Mouse (Mus musculus) induced T-regulatory cell, adult 2 months (primary cell): ENCODE measurements around the gene Tbccd1.
"Not testable (repeated sequence)": the region's sequence is repeated elsewhere in the genome, so short reads cannot be mapped to it uniquely, and the experiment has no call there.

ENCODE experiments used
- DNase-seq: peaks from one replicate; pipeline ENCODE4 v3.0.0-alpha.2; 2012; ENCODE audit warnings: low read depth

Gene Tbccd1

DNA sequence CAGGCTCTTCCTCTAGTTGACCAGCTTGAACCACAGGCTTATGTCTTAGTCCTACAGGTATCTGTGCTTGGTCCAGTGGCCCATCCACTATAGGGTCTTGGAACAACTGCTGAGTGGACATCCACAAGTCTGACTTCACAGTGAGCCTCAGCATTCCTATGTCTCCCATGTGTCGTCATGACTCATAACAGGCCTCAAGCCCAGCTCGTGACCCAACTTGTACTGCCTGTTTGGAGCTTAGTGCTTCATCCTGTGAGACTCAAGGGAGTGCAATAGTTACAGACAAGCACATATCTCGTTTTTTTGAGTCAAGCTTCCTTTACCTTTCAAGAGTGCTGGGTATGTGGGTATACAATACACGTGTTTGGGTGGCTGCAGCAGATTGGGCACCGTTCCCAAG is 74.8 kb downstream of the Tbccd1 start:
- no peak for DNase-seq

- DNase-seq: no peak
Observed at GRCm38 (mm10) chr16:22779228-22779835, 78.1 kb downstream of the Tbccd1 start.

- DNase-seq: not testable (repeated sequence)
Observed at GRCm38 (mm10) chr16:22778296-22778695, 79.2 kb downstream of the Tbccd1 start.

GRCm38 (mm10) chr16:22775471-22775985 is 81.9 kb downstream of the Tbccd1 start:
- DNase-seq: no peak

DNA sequence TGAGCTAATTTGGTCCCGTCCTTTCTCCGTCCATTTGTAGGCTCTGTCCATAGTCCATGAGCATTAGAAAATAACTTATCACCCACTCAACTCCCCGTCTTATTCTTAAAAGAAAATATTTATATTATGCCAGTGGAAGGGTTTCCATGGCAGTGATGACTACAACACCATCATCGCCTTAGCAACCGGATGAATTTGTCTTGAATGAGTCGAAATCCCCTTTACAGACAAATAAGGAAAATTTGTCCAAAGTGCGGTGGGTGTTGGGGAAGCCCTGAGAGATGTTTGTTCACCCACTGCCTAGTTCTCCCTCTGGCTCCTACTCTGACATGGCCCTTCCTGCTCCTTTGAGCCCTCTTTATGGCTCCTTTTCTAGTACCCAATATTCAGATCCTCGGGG is 88.8 kb downstream of the Tbccd1 start:
- DNase-seq: no peak

DNA sequence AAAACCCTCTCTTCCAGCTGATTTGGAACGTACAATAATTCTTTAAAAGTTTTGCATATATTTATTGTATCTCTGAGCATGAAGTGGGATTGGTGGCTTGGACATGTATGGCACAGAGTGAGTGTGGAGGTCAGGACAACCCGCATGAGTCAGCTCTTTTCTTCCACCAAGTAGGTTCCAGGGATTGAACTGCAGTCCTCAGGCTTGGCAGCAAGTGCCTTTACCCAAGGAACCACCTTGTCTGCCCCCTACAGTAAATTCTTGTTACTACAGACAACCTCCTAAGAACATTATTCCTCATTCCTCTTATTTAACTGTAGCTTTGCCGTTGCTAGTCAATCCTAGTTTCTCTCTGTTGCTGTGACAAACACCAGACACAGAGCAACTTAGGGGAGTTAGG is 90.1 kb downstream of the Tbccd1 start:
- DNase-seq: peak; percentile 3

DNA sequence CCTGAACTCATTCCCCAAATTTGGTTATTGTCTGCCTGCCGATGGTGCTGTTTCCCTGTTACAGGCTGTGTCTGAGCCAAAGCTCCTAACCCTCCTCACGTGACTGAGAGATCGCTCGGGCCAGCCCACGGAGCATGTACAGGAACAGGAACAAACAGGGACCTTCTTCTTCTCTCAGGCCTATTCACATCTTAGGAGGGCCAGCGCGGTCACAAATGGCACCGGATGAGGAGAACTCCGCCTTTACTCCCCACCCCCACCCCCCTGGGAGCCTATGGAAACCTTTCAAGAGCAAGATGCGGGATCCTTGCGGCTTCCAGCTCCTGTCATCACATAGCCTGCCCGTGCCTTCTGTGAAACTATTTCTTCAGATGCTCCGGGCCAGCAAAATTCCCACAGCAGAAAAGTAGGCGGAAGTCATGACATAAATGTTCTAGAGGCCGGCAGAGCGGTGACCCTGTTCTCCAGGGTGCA is 90.7 kb downstream of the Tbccd1 start:
- no peak for DNase-seq

- DNase-seq: no peak
Observed at GRCm38 (mm10) chr16:22765531-22765930, 91.9 kb downstream of the Tbccd1 start.
